Mouse (Mus musculus) lung, embryonic 14.5 days (tissue): ENCODE measurements around the gene Grk6. TPM values are rescaled to one million over a fixed set of nuclear protein-coding genes. Genes with fewer than 3 reads are reported as not detected.

Experiments
- ATAC-seq: fragments of 200-750 bp; cut with Nextera tagmentation; 2 replicates; pipeline ENCODE4 v1.8.0; 2017; ENCODE audit warnings: mild to moderate bottlenecking, moderate TSS enrichment, moderate library complexity; ENCODE audit not compliant: insufficient read depth
- DNase-seq: peaks from one replicate; pipeline ENCODE4 v3.0.0-alpha.2; 2015
- H3K27ac ChIP-seq: fragments of 300-500 bp; sonication (generic); 2 replicates; pipeline ENCODE4 v1.5.1; 2014; ENCODE audit warnings: low read depth, mild to moderate bottlenecking, moderate library complexity
- H3K27me3 ChIP-seq: fragments of 300-500 bp; sonication (generic); 2 replicates; pipeline ENCODE4 v1.6.1; 2014; ENCODE audit warnings: low read length, control low read depth; ENCODE audit not compliant: insufficient read depth
- H3K36me3 ChIP-seq: fragments of 300-500 bp; sonication (generic); 2 replicates; pipeline ENCODE4 v1.6.1; 2014; ENCODE audit warnings: control low read depth; ENCODE audit not compliant: insufficient read depth
- H3K4me1 ChIP-seq: fragments of 300-500 bp; sonication (generic); 2 replicates; pipeline ENCODE4 v1.6.1; 2014; ENCODE audit warnings: antibody characterized with exemption, control low read depth; ENCODE audit not compliant: insufficient read depth
- H3K4me2 ChIP-seq: fragments of 300-500 bp; sonication (generic); 2 replicates; pipeline ENCODE4 v1.6.1; 2014; ENCODE audit warnings: mild to moderate bottlenecking
- H3K4me3 ChIP-seq: fragments of 300-500 bp; sonication (generic); 2 replicates; pipeline ENCODE4 v1.5.1; 2014; ENCODE audit warnings: low read depth, low read length
- H3K9ac ChIP-seq: fragments of 300-500 bp; sonication (generic); 2 replicates; pipeline ENCODE4 v1.6.1; 2014
- H3K9me3 ChIP-seq: fragments of 300-500 bp; sonication (generic); 2 replicates; pipeline ENCODE4 v1.6.1; 2016; ENCODE audit warnings: low read depth, low read length, control low read depth
- CTCF ChIP-seq: IDR thresholded peaks from 2 replicates; pipeline ENCODE4 v1.5.1; 2016; ENCODE audit warnings: antibody characterized with exemption, low read depth
- WGBS: fragments of 180-500 bp; shearing (Covaris S2); extraction: QIAGEN DNeasy Blood & Tissue Kit; methylation state at CpG from one replicate; pipeline ENCODE4 v1.1.7; 2014; 5-methylcytosine and 5-hydroxymethylcytosine counted together
- polyA plus RNA-seq: library from polyadenylated mRNA; unstranded; fragments of >200 nt; fragmentation: Nextera tagmentation; extraction: Ambion mirVana; gene quantifications from 2 replicates; pipeline ENCODE4 v1.2.1, GENCODE M21; 2014

Grk6 gene
- polyA plus RNA-seq, 1 experiment from 2014 or later, result 71.0 TPM

DNA sequence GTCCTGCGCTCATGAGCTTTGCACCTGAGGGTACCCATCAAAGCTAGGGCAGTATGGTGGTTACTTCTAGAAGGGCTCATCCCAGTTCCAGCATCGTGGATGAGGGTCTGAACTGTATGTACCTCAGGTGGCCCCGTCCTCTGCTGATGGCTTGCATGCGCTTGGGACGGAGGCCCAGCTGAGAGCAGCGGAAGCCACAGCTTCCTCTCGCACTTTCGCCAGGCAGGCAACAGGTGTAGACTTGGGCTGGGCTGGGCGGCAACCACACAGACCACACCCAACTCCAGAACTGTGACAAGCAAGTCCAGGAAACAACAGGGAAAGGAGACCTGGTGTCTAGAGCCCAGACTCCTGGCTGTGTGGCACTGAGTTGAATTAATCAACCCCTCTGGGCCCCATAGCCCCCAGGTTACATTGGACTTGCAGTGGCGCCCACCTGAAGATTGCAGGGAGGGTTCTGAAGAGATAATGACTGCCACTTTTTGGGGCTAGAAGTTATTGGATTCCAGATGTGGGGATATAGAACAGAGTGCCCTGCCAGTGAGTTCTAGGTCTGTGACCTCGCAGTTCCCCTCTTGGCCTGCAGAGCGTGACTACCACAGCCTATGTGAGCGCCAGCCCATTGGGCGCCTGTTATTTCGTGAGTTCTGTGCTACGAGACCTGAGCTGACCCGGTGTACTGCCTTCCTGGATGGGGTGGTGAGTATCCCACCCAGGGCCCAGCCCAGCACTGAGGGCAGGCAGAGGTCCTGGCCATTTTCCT, 5.0 kb downstream of the Grk6 start:
- peaks cover 60% of the 10 kb centered on the region for H3K36me3 ChIP-seq
- no peak overlapping the region for H3K9ac ChIP-seq
- no peak overlapping the region for H3K4me3 ChIP-seq
- DNase-seq, result no peak
- no peak overlapping the region for H3K27ac ChIP-seq
- H3K4me1 ChIP-seq, result peaks cover 6% of the 10 kb centered on the region
- H3K4me2 ChIP-seq, result no peak overlapping the region
- peak; percentile 24; the same call in 1 of the 2 replicates for TF ChIP-seq CTCF
- no peaks in the 10 kb centered on the region for H3K9me3 ChIP-seq
- ATAC-seq, result no peak
- WGBS, result 89% methylated on average over 17 of the region's 17 CpGs
- no peaks in the 10 kb centered on the region for H3K27me3 ChIP-seq

DNA sequence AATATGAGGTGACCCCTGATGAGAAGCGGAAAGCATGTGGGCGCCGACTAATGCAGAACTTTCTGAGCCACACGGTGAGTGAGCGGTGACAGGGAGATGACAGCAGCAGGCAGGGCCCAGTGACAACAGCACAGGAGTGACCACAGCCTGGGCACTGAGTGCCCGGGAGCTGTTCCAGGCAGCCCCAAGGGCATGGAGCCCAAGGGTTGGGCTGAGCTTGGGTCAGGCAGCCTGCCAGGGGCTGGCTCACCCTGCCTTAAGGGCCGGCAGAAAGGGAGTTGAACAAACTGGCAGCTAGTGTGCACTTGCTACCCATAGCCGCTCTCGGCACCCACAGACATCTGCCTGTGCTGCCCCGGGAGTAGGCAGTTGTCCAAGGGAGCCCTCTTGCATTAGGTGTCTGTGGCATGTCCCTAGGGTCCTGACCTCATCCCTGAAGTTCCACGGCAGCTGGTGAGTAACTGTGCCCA, 5.7 kb downstream of the Grk6 start:
- Histone ChIP-seq H3K4me2 (no peak overlapping the region), H3K9me3 (no peaks in the 10 kb centered on the region), H3K27me3 (no peaks in the 10 kb centered on the region), H3K4me1 (peaks cover 6% of the 10 kb centered on the region), H3K36me3 (peaks cover 66% of the 10 kb centered on the region), H3K27ac (no peak overlapping the region), H3K4me3 (no peak overlapping the region), H3K9ac (no peak overlapping the region)
- DNase-seq (no peak), ATAC-seq (no peak)
- WGBS, result 85% methylated on average over 11 of the region's 11 CpGs
- no peak for TF ChIP-seq CTCF

DNA sequence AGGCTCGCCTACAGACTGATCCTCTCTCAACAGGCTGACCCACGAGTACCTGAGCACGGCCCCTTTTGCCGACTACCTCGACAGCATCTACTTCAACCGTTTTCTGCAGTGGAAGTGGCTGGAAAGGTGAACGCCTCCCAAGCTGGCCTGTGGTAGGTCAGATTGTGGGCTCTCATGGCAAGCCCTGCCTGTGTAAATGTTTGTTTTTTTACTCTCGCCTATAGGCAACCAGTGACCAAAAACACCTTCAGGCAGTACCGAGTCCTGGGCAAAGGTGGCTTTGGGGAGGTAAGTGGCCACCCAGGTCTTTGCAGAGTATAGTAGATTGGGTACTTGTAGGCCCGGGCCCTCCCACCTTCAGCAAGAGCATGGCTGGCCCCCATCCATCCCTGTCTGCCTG, 6.4 kb downstream of the Grk6 start:
- H3K36me3 ChIP-seq, result peaks cover 70% of the 10 kb centered on the region
- ATAC-seq (no peak), DNase-seq (no peak)
- no peaks in the 10 kb centered on the region for H3K9me3 ChIP-seq
- H3K4me3 ChIP-seq, result no peak overlapping the region
- no peaks in the 10 kb centered on the region for H3K27me3 ChIP-seq
- 82% methylated on average over 10 of the region's 10 CpGs for WGBS
- no peak for TF ChIP-seq CTCF
- H3K9ac ChIP-seq, result no peak overlapping the region
- no peak overlapping the region for H3K27ac ChIP-seq
- H3K4me1 ChIP-seq, result peaks cover 3% of the 10 kb centered on the region; the same call in 1 of the 2 replicates
- H3K4me2 ChIP-seq, result no peak overlapping the region

DNA sequence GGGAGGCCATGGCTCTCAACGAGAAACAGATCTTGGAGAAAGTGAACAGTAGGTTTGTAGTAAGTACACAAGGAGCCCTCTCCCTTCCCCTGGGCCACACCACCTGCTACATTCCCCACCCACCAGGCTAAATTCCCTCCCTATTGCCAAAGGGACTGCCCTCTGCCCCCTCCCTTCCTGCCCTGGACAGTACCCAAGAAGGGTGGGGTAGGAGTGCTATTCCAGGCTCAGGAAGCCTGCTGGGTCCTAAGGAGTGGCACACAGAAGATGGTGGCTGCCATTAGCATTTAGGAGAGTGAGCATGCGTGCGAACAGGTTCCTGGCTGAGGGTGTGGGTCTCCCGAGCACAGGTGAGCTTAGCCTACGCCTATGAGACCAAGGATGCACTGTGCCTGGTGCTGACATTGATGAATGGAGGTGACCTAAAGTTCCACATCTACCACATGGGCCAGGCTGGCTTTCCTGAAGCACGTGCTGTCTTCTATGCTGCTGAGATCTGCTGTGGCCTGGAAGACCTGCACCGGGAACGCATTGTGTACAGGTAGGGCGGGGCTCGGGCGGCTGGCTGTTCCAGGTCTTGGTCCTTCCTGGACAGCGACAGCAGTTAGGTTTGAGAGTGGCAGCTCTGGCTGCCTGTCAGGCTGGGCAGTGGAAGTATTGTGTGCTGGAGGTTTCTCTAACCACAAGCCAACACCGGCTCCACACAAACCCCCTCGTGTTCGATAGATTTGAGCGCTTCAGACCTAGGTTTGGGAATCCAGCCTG, 7.1 kb downstream of the Grk6 start:
- ATAC-seq (no peak), DNase-seq (no peak)
- 90% methylated on average over 16 of the region's 16 CpGs for WGBS
- Histone ChIP-seq H3K4me2 (no peak overlapping the region), H3K4me1 (no peaks in the 10 kb centered on the region), H3K36me3 (peaks cover 77% of the 10 kb centered on the region), H3K9ac (no peak overlapping the region), H3K9me3 (no peaks in the 10 kb centered on the region), H3K27ac (no peak overlapping the region), H3K27me3 (no peaks in the 10 kb centered on the region), H3K4me3 (no peak overlapping the region)
- no peak for TF ChIP-seq CTCF

DNA sequence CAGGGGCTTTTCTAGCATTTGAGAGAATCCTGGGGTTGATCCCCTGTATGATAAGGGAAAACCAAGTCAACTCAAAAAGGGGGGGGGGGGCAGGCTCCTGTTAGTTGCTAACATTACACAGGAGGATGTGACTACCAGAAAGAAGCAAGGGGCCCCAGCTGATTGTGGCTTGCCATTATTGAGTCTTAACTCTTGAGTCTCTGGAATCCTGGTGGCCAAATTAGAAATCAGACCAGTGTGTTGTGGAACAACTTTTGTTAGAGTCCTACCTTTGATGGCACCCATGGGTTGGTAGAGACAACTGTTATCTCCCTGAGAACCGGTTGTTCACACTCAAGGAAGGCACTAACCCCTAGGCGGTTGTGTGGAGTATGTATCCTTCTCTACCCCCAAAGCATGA, 18.1 kb downstream of the Grk6 start:
- peaks cover 40% of the 10 kb centered on the region for H3K36me3 ChIP-seq
- H3K27ac ChIP-seq, result no peak overlapping the region
- no peak overlapping the region for H3K9ac ChIP-seq
- DNase-seq (no peak), ATAC-seq (no peak)
- no peak overlapping the region for H3K4me3 ChIP-seq
- no peaks in the 10 kb centered on the region; the same call in 1 of the 2 replicates for H3K27me3 ChIP-seq
- TF ChIP-seq CTCF, result no peak
- H3K4me2 ChIP-seq, result no peak overlapping the region
- WGBS, result 50% methylated on average over 2 of the region's 2 CpGs
- no peaks in the 10 kb centered on the region for H3K9me3 ChIP-seq
- H3K4me1 ChIP-seq, result peaks cover 10% of the 10 kb centered on the region; the same call in 1 of the 2 replicates

DNA sequence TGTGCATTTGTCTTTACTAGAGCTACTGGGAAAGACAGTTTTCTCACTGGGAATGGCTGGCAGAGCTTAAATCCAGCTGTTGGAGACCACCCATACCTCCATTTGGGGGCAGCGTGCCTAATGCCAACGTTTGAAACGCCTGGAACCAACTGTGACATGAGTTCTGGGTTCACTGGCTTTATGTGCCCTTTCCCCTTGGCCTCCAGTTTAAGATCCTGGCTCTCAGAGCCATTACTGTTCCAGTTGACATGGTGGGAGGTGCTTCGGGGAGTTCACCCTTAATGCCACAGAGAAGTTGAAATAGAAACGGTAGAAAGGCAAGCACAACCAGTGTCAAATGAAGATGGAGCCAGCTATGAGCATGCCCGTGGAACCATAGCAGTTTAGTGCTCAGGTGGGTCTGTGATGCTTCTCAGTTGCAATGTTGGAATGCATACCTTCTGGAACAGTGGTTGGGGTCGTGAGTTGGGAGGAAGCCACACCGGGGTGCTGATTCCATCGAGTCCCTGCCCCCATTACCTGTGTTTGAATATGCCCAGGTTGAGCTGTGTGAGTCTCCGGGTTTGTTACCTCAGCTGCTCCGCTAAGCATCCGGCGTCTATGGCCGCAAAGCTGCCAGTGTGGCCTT, 18.6 kb downstream of the Grk6 start:
- ATAC-seq (no peak; the same call in 1 of the 2 replicates), DNase-seq (no peak)
- H3K36me3 ChIP-seq, result peaks cover 35% of the 10 kb centered on the region
- peak overlapping the region; percentile 98 for H3K4me2 ChIP-seq
- TF ChIP-seq CTCF, result no peak
- peak overlapping the region; percentile 71 for H3K9ac ChIP-seq
- peak overlapping the region; percentile 64 for H3K4me3 ChIP-seq
- no peaks in the 10 kb centered on the region for H3K9me3 ChIP-seq
- H3K4me1 ChIP-seq, result peaks cover 10% of the 10 kb centered on the region; the same call in 1 of the 2 replicates
- no peaks in the 10 kb centered on the region; the same call in 1 of the 2 replicates for H3K27me3 ChIP-seq
- WGBS, result 12% methylated on average over 14 of the region's 14 CpGs
- H3K27ac ChIP-seq, result no peak overlapping the region
